Mouse (Mus musculus) kidney, adult 2 months (tissue): Measurements from ENCODE around the gene Gfm2.
"Not testable (repeated sequence)": the region's sequence is repeated elsewhere in the genome, so short reads cannot be mapped to it uniquely, and the experiment has no call there.

ENCODE experiments used
- CTCF ChIP-seq: fragments of 200-500 bp; conservative IDR thresholded peaks from 2 replicates; pipeline ENCODE4 v1.5.1; 2011; ENCODE audit warnings: low read depth, mild to moderate bottlenecking, control low read depth, low read length, moderate library complexity, mixed read lengths; ENCODE audit not compliant: insufficient read depth, insufficient read length
- POLR2A ChIP-seq: fragments of 200-500 bp; IDR thresholded peaks from one replicate; pipeline ENCODE4 v1.6.1; 2011; ENCODE audit warnings: low read depth, low read length, control low read depth

DNA sequence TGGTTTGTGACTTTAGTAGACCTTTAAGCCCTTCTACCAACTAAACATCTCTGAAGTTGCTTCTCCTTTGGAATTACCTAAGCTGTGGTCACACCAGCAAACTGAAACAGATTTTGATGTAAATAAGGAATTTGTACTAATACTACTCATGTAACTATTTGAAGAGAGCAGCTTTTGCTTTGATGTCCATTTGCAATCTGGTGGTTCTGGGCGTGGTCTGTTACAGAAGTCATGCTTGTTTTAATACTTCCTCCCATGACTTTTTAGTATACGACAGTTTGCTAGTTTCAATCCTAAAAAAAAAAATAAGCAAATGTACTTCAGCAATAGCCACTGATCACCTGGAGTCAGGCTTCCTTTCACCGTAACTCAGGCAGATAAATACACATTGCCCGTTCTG is 8.1 kb upstream of the Gfm2 start:
- TF ChIP-seq CTCF, POLR2A: not testable (repeated sequence)
